Mouse (Mus musculus) cerebellum, adult 2 months (tissue): ENCODE results near the gene Slc6a12. TPM values are rescaled to one million over a fixed set of nuclear protein-coding genes. Genes with fewer than 3 reads are reported as not detected.

Experiments used
- DNase-seq, 2 experiments: peaks; one replicate each; pipeline ENCODE4 v3.0.0; 2021
- H3K27ac ChIP-seq: fragments of 200-500 bp; 2 replicates; pipeline ENCODE4 v1.5.1; 2012; ENCODE audit warnings: low read length, control low read depth, inconsistent platforms; ENCODE audit not compliant: insufficient read depth
- H3K27me3 ChIP-seq: fragments of 200-500 bp; 2 replicates; pipeline ENCODE4 v1.6.1; 2012; ENCODE audit warnings: inconsistent platforms, mild to moderate bottlenecking, low read length, moderate library complexity; ENCODE audit not compliant: control insufficient read depth, insufficient read depth
- H3K4me1 ChIP-seq: fragments of 200-500 bp; 2 replicates; pipeline ENCODE4 v1.6.1; 2011; ENCODE audit warnings: low read length; ENCODE audit not compliant: control insufficient read depth, insufficient read depth
- H3K4me3 ChIP-seq: fragments of 200-500 bp; replicated peaks from 2 replicates; pipeline ENCODE3; 2011; ENCODE audit warnings: mild to moderate bottlenecking, low read depth, low read length, control low read depth; ENCODE audit not compliant: insufficient read depth
- CTCF ChIP-seq: fragments of 200-500 bp; IDR thresholded peaks from 2 replicates; pipeline ENCODE4 v1.5.1; 2011; ENCODE audit warnings: low read depth, mild to moderate bottlenecking, control low read depth, low read length, moderate library complexity, borderline replicate concordance; ENCODE audit not compliant: insufficient read depth
- POLR2A ChIP-seq: fragments of 200-500 bp; IDR thresholded peaks from 2 replicates; pipeline ENCODE4 v1.6.1; 2011; ENCODE audit warnings: low read length, control low read depth, borderline replicate concordance; ENCODE audit not compliant: insufficient read depth
- WGBS: fragments of 180-500 bp; shearing (Covaris S2); methylation state at CpG from one replicate; pipeline ENCODE4 v1.1.7; 2018; 5-methylcytosine and 5-hydroxymethylcytosine counted together
- polyA plus RNA-seq: library from polyadenylated mRNA; depleted of rRNA; stranded (reverse); fragments of >200 nt; gene quantifications from 2 replicates; pipeline ENCODE4 v1.2.3, GENCODE M21; 2012

Slc6a12 gene
- polyA plus RNA-seq, 1 experiment = 5.6 TPM

DNA sequence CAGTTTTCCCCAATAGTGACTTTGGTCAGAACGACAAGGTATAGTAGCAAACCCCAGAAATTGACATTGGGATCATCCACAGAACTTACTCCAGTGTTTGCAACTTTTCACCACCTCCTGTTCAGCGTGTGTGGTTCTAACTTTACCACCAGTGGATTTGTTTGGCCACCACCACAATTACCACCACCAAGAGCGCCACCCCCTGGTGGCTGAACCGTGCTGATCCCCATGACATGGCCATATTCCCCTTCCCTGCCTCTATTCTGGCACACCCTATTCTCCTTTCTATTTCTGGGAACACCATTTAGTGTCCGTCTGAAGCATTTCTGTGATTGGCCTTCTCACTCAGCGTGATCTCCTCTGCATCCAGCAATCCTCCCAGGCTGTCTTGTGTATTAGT, 23.8 kb upstream of the Slc6a12 start:
- Histone ChIP-seq H3K4me3 (no peak overlapping the region), H3K27ac (no peak overlapping the region), H3K4me1 (no peaks in the 10 kb centered on the region), H3K27me3 (no peaks in the 10 kb centered on the region; the same call in 1 of the 2 replicates)
- DNase-seq = no peak
- no peak for TF ChIP-seq CTCF
- no peak for TF ChIP-seq POLR2A
- 60% methylated on average over 6 of the region's 6 CpGs for WGBS

DNA sequence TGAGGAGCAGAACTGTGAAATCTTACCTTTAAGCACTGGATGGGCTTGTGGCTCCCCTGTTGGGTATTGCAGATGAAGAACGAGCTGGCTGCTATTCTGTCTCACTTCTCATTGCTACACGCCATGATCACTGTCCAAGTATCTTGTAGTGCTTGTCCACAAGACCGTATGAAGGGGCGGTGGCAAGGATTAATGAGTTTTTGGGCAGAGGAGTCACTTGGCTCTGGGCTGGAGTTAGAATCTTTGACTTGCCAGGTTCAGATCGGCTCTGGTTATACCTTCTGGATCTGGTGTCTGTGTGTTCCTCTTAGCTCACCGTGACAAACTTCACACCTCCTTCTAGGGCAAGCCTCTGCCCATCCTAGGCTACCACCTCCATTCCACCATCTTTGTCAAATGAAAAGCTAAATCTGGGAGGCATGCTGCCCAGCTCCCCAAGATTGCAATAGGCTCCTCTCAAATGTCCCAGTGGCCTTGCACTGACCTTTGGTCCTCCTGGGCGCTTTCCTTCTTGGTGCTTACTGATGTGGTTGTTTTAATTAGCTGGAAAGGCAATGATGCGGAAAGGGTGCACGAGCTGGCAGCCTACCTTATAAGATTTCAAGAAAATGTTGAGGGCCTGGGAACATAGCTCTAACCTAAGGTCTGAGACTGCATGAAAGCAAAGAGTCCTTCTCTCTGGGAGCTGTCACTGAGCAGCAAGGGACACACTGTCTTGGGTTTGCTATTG, 20.3 kb upstream of the Slc6a12 start:
- no peak overlapping the region for H3K4me3 ChIP-seq
- 39% methylated on average over 9 of the region's 9 CpGs for WGBS
- TF ChIP-seq POLR2A (no peak), CTCF (no peak)
- no peak for DNase-seq
- peaks cover 13% of the 10 kb centered on the region for H3K4me1 ChIP-seq
- no peak overlapping the region for H3K27ac ChIP-seq
- H3K27me3 ChIP-seq = peaks cover 2% of the 10 kb centered on the region; the same call in 1 of the 2 replicates

DNA sequence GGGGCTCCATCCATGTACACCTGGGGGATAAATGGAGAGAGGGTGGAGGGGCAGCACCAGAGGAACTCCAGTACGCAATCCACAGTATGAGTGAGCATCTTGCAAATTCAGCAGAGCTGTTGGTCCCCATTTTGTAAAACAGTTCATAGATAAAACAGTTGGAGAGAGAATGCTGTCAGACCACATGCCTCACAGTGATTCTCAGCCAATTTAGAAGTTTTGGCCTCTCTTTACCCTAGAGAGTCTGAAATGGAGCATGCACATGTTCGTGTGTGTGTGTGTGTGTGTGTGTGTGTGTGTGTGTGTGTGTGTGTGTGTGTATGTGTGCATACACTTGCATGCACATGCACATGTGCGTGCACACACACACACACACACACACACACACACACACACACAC, 17.6 kb upstream of the Slc6a12 start:
- Histone ChIP-seq H3K4me3 (no peak overlapping the region), H3K27ac (no peak overlapping the region), H3K27me3 (peaks cover 2% of the 10 kb centered on the region; the same call in 1 of the 2 replicates), H3K4me1 (peaks cover 18% of the 10 kb centered on the region)
- TF ChIP-seq POLR2A (no peak), CTCF (no peak)
- DNase-seq = no peak
- WGBS = 47% methylated on average over 3 of the region's 3 CpGs

DNA sequence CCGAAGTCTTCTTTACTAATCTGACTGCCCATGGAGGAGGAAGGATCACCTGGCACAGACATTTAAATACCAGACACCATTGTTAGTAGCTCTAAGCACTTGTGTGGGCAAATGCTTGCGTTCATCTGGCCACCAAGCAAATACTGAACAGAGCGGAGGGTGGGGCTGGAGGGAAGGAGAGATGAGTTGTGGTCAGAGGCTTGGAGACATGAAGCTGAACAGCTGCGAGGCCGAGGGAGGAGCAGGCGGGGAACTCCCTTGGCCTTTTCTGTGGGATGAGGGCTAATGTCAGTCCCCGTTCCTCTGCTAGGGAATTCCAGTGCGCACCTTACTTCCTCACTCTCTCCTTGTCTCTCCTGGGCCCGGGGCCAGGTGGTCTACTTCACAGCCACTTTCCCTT, 17.1 kb upstream of the Slc6a12 start:
- no peak for DNase-seq
- H3K4me3 ChIP-seq = no peak overlapping the region
- TF ChIP-seq POLR2A (no peak), CTCF (no peak)
- 40% methylated on average over 9 of the region's 9 CpGs for WGBS
- no peak overlapping the region for H3K27ac ChIP-seq
- H3K27me3 ChIP-seq = peaks cover 2% of the 10 kb centered on the region; the same call in 1 of the 2 replicates
- peaks cover 18% of the 10 kb centered on the region for H3K4me1 ChIP-seq

DNA sequence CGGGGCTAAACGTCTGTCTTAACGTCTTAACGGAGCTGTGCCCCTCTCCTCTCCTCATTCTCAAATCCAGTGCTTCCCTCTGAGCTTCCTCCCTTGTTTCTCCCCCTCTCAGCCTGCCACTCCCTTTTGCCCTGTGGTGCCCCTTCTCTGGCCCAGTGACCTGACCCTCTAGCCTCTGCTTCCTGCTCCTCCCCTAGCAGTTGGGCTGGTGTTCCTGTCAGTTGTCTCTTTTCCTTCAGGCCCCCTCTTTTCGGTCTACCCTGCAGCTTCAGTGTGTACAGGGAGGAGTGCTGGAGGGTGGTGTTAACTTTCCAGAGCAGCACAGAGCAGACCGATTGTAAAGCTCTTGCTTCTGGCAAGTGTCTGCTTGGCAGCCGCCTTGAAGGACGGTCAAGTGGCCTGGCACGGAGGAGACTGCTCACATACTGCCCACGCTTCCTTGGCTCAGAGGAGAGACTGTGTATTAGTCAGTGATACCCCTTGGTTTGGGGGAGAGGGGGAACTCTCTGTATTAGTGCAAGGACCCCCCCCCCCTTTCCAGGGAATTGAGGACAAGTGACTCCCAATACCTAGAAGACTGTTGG, 16.3 kb upstream of the Slc6a12 start:
- no peak overlapping the region for H3K27ac ChIP-seq
- WGBS = 12% methylated on average over 10 of the region's 10 CpGs

DNA sequence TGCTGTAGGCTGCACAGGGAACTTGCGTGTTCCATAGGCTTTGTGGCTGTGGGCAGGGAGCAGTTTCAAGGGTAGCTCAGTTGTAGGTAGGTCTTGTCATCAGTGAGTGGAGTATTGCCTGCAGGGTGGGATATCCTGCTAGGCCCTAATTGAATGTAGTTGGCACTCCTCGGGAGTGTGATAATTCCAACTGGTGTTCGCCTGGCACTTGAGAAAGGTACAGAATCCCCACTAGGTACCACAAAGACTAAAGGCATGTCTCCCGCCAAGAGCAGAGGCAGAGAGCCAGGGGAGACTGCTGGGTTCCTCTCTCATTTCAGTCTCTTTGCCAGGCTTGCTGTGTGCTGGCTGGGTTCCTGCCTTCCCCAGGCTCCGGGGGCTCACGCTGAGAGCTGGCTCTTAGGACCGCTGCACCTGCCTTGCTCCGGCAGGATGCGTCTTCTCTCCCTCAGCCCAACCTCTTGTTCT, 14.4 kb upstream of the Slc6a12 start:
- peaks cover 3% of the 10 kb centered on the region; the same call in 1 of the 2 replicates for H3K27me3 ChIP-seq
- H3K4me1 ChIP-seq = peaks cover 18% of the 10 kb centered on the region
- DNase-seq = peak; percentile 88 to 93
- WGBS = 10% methylated on average over 9 of the region's 9 CpGs
- TF ChIP-seq CTCF = no peak
- TF ChIP-seq POLR2A = no peak
- no peak overlapping the region for H3K4me3 ChIP-seq
- no peak overlapping the region for H3K27ac ChIP-seq

More for the DNA sequence above, 16.3 kb upstream of the Slc6a12 start:
- no peak for DNase-seq
- TF ChIP-seq CTCF (no peak), POLR2A (no peak)
- peaks cover 18% of the 10 kb centered on the region for H3K4me1 ChIP-seq
- no peak overlapping the region for H3K4me3 ChIP-seq
- peaks cover 3% of the 10 kb centered on the region; the same call in 1 of the 2 replicates for H3K27me3 ChIP-seq

DNA sequence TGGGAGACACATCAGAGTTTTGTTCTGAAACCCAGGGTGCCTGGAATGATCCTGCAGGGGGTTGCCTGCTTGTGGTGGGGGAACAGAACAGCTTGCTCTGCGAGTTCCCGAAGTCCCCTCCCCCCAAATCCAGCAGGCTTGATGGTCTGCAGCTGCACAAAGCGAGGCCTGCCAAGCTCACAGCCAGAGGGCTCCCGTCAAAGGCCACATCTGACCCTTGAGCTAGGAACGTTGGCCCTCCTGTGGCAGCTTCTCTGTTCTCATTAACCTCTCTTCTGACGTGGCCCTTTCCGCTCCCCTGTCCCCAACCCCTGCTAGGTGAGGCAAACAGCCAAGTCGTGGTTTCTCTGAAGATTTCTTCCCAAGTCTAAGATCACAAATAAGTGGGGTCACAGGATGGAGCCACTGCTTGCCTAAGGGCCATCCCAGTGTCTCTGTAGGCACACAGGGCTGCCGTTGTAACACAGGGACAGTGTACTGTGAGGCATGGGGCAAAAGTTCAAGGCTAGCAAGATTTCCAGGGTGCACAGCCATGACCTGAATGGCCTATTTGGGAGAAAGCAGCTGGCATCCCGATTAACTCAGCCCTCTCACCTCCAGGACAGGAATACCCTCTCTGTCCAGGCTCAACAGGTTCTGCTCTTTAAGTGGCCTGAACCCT, 12.9 kb upstream of the Slc6a12 start:
- WGBS = 21% methylated on average over 10 of the region's 10 CpGs

More for the DNA sequence above, 12.9 kb upstream of the Slc6a12 start:
- Histone ChIP-seq H3K4me1 (peaks cover 18% of the 10 kb centered on the region), H3K27ac (no peak overlapping the region), H3K4me3 (no peak overlapping the region), H3K27me3 (peaks cover 3% of the 10 kb centered on the region; the same call in 1 of the 2 replicates)
- TF ChIP-seq CTCF = no peak
- no peak for TF ChIP-seq POLR2A
- DNase-seq = peak in 1 of 2 experiments; percentile 36
